Mouse (Mus musculus) CH12.LX (cell line): ENCODE results near the gene Srp14. TPM values are rescaled to one million over a fixed set of nuclear protein-coding genes. Genes with fewer than 3 reads are reported as not detected.

Experiments
- DNase-seq: peaks from one replicate; pipeline ENCODE4 v3.0.0-alpha.2; 2013; ENCODE audit errors: extremely low read depth
- H3K27ac ChIP-seq: 2 replicates; pipeline ENCODE4 v1.5.1; 2012; ENCODE audit warnings: low read depth, mild to moderate bottlenecking, control low read depth, moderate library complexity; ENCODE audit not compliant: insufficient read depth
- H3K27me3 ChIP-seq: replicated peaks from 2 replicates; pipeline ENCODE3; 2012; ENCODE audit warnings: inconsistent platforms
- H3K36me3 ChIP-seq, 2 experiments: replicated peaks in 1 of 2; 2 replicates each; pipeline versions ENCODE3 to v1.6.1; 2012; ENCODE audit warnings: inconsistent platforms in 1 of 2, low read length in 1 of 2, mild to moderate bottlenecking in 1 of 2, mixed read lengths in 1 of 2, moderate library complexity in 1 of 2; ENCODE audit not compliant: control insufficient read depth in 1 of 2, insufficient read depth in 1 of 2
- H3K4me1 ChIP-seq, 2 experiments: 2 replicates each; pipeline ENCODE4 v1.6.1; 2012; ENCODE audit warnings: inconsistent platforms in 1 of 2, moderate library complexity in 1 of 2; ENCODE audit not compliant: insufficient read depth in 2 of 2, control insufficient read depth in 1 of 2
- H3K4me2 ChIP-seq: 2 replicates; pipeline ENCODE4 v1.6.1; 2012; ENCODE audit warnings: low read depth, mild to moderate bottlenecking, control low read depth; ENCODE audit not compliant: poor library complexity, insufficient read depth, severe bottlenecking
- H3K4me3 ChIP-seq, 3 experiments: fragments of 150-350 bp in 1 of 3; sonication (generic) in 1 of 3; replicated peaks in 1 of 3; 2 replicates each; pipeline versions ENCODE3 to v1.5.1; 2011 to 2012; ENCODE audit warnings: low read depth in 2 of 3, low read length in 2 of 3, mild to moderate bottlenecking in 2 of 3, moderate library complexity in 2 of 3, control low read depth in 1 of 3, improper control_type of control experiment in 1 of 3, inconsistent platforms in 1 of 3, mixed read lengths in 1 of 3; ENCODE audit not compliant: poor library complexity in 1 of 3
- H3K79me2 ChIP-seq: replicated peaks from 2 replicates; pipeline ENCODE4 v1.6.1; 2012; ENCODE audit warnings: mild to moderate bottlenecking, moderate library complexity; ENCODE audit not compliant: control insufficient read depth, poor library complexity, insufficient read depth, severe bottlenecking; ENCODE audit errors: extremely low read depth
- H3K9ac ChIP-seq: 2 replicates; pipeline ENCODE4 v1.6.1; 2012; ENCODE audit warnings: low read depth, mild to moderate bottlenecking, control low read depth, moderate library complexity; ENCODE audit not compliant: insufficient read depth
- H3K9me3 ChIP-seq: replicated peaks from 2 replicates; pipeline ENCODE3; 2012; ENCODE audit warnings: low read length, inconsistent platforms, mixed read lengths
- CHD2 ChIP-seq: IDR thresholded peaks from 2 replicates; pipeline ENCODE4 v1.6.1; 2011; ENCODE audit warnings: low read length, improper control_type of control experiment
- CTCF ChIP-seq, 2 experiments: IDR thresholded peaks in 1 of 2; conservative IDR thresholded peaks in 1 of 2; 2 replicates each; pipeline ENCODE4 v1.5.1; 2011 to 2012; ENCODE audit warnings: low read depth in 2 of 2, low read length in 2 of 2, improper control_type of control experiment in 1 of 2, inconsistent platforms in 1 of 2, mild to moderate bottlenecking in 1 of 2, moderate library complexity in 1 of 2
- E2F4 ChIP-seq: IDR thresholded peaks from 2 replicates; pipeline ENCODE4 v1.6.1; 2011; ENCODE audit warnings: low read depth, low read length, improper control_type of control experiment; ENCODE audit not compliant: insufficient replicate concordance
- ELF1 ChIP-seq: IDR thresholded peaks from 2 replicates; pipeline ENCODE4 v1.6.1; 2014; ENCODE audit warnings: low read depth, mild to moderate bottlenecking, inconsistent platforms, low read length, improper control_type of control experiment
- EP300 ChIP-seq: IDR thresholded peaks from 2 replicates; pipeline ENCODE4 v1.6.1; 2011; ENCODE audit warnings: low read length, improper control_type of control experiment
- JUN ChIP-seq: IDR thresholded peaks from 2 replicates; pipeline ENCODE4 v1.6.1; 2011; ENCODE audit warnings: low read depth, mild to moderate bottlenecking, low read length, improper control_type of control experiment, moderate library complexity; ENCODE audit not compliant: insufficient read depth
- KAT2A ChIP-seq: IDR thresholded peaks from 2 replicates; pipeline ENCODE4 v1.6.1; 2012; ENCODE audit warnings: low read length, improper control_type of control experiment, inconsistent platforms; ENCODE audit not compliant: insufficient replicate concordance
- MAFK ChIP-seq: IDR thresholded peaks from 2 replicates; pipeline ENCODE4 v1.6.1; 2011; ENCODE audit warnings: low read length, improper control_type of control experiment; ENCODE audit not compliant: insufficient replicate concordance
- MAX ChIP-seq: IDR thresholded peaks from 2 replicates; pipeline ENCODE4 v1.6.1; 2011; ENCODE audit warnings: low read length, improper control_type of control experiment
- MAZ ChIP-seq: IDR thresholded peaks from 2 replicates; pipeline ENCODE4 v1.6.1; 2012; ENCODE audit warnings: low read depth, mild to moderate bottlenecking, inconsistent platforms, low read length, improper control_type of control experiment, moderate library complexity
- MEF2A ChIP-seq: IDR thresholded peaks from 2 replicates; pipeline ENCODE4 v1.6.1; 2014; ENCODE audit warnings: low read depth, mild to moderate bottlenecking, inconsistent platforms, low read length, improper control_type of control experiment, borderline replicate concordance
- MXI1 ChIP-seq: IDR thresholded peaks from 2 replicates; pipeline ENCODE4 v1.6.1; 2011; ENCODE audit warnings: mild to moderate bottlenecking, low read depth, low read length, improper control_type of control experiment
- NELFE ChIP-seq: IDR thresholded peaks from 2 replicates; pipeline ENCODE4 v1.6.1; 2011; ENCODE audit warnings: low read depth, low read length, improper control_type of control experiment
- NRF1 ChIP-seq: IDR thresholded peaks from 2 replicates; pipeline ENCODE4 v1.6.1; 2014; ENCODE audit warnings: low read depth, mild to moderate bottlenecking, inconsistent platforms, low read length, improper control_type of control experiment, moderate library complexity
- PAX5 ChIP-seq: IDR thresholded peaks from 2 replicates; pipeline ENCODE4 v1.6.1; 2012; ENCODE audit warnings: low read length, inconsistent platforms, mixed read lengths
- POLR2A ChIP-seq: IDR thresholded peaks from 2 replicates; pipeline ENCODE4 v1.6.1; 2011; ENCODE audit warnings: low read depth, mild to moderate bottlenecking, improper control_type of control experiment, low read length
- RCOR1 ChIP-seq: conservative IDR thresholded peaks from 2 replicates; pipeline ENCODE4 v1.6.1; 2012; ENCODE audit warnings: low read depth, mild to moderate bottlenecking, inconsistent platforms, low read length, improper control_type of control experiment
- SMC3 ChIP-seq: IDR thresholded peaks from 2 replicates; pipeline ENCODE4 v1.6.1; 2011; ENCODE audit warnings: low read depth, low read length, improper control_type of control experiment
- TCF12 ChIP-seq: IDR thresholded peaks from 2 replicates; pipeline ENCODE4 v1.6.1; 2014; ENCODE audit warnings: low read depth, mild to moderate bottlenecking, inconsistent platforms, low read length, improper control_type of control experiment
- UBTF ChIP-seq: IDR thresholded peaks from 2 replicates; pipeline ENCODE4 v1.6.1; 2012; ENCODE audit warnings: low read depth, mild to moderate bottlenecking, inconsistent platforms, low read length, improper control_type of control experiment, moderate library complexity
- USF1 ChIP-seq: IDR thresholded peaks from 2 replicates; pipeline ENCODE4 v1.6.1; 2014; ENCODE audit warnings: low read depth, mild to moderate bottlenecking, inconsistent platforms, low read length, improper control_type of control experiment
- USF2 ChIP-seq: conservative IDR thresholded peaks from 2 replicates; pipeline ENCODE4 v1.6.1; 2011; ENCODE audit warnings: low read depth, low read length, improper control_type of control experiment
- ZKSCAN1 ChIP-seq: IDR thresholded peaks from 2 replicates; pipeline ENCODE4 v1.6.1; 2012; ENCODE audit warnings: low read depth, inconsistent platforms, low read length, improper control_type of control experiment, borderline replicate concordance
- ZMIZ1 ChIP-seq: IDR thresholded peaks from 2 replicates; pipeline ENCODE4 v1.6.1; 2012; ENCODE audit warnings: low read depth, mild to moderate bottlenecking, inconsistent platforms, low read length, improper control_type of control experiment
- ZNF384 ChIP-seq: IDR thresholded peaks from 2 replicates; pipeline ENCODE4 v1.6.1; 2012; ENCODE audit warnings: low read depth, low read length, improper control_type of control experiment, inconsistent platforms
- dilution Hi-C: fragments of 300-500 bp; cut with MboI; formaldehyde crosslinking; loops from 2 replicates; pipeline ENCODE4 v1.14.3; 2020; ENCODE audit warnings: low sequenced_read_pairs; ENCODE audit not compliant: extremely low pct_unique_long_range_greater_than_20kb, extremely low pct_ligation_motif_present
- in situ Hi-C: fragments of 300-500 bp; cut with MboI; formaldehyde crosslinking; loops from 3 replicates; pipeline ENCODE4 v1.14.3; 2019; ENCODE audit warnings: low sequenced_read_pairs, low pct_ligation_motif_present, low pct_unique_long_range_greater_than_20kb, mixed read lengths
- polyA plus RNA-seq: library from polyadenylated mRNA; unstranded; fragments of >175 nt; gene quantifications from 2 replicates; pipeline ENCODE4 v1.2.1, GENCODE M21; 2012; ENCODE audit warnings: low read depth; ENCODE audit not compliant: insufficient read length
- total RNA-seq, 2 experiments: library from RNA; depleted of rRNA; stranded (reverse); fragments of 300-350 nt in 1 of 2; fragments of >200 nt in 1 of 2; gene quantifications; 2 replicates each; pipeline ENCODE4 v1.2.3; 2012 to 2014

The Srp14 gene
- total and polyA plus RNA-seq, 3 experiments = 139 to 215 (median 151) TPM

DNA sequence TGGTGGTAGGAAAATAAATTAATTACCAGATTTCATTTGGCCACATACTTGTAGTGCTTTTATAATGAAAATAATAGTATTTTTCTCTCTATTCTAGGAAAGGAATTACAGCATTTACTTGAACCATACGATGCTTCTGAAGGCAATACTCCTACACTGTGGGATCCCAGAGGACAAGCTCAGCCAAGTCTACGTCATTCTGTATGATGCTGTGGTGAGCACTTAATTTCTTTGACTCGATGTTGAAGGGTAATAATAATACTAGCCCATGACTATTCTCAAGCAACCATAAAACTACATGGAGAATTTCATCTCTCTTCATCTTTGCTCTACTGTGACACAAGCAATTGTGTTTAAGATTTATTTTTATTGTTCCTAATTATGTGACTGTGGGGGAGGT is 22.5 kb downstream of the Srp14 start:
- no peak overlapping the region for H3K4me3 ChIP-seq

DNA sequence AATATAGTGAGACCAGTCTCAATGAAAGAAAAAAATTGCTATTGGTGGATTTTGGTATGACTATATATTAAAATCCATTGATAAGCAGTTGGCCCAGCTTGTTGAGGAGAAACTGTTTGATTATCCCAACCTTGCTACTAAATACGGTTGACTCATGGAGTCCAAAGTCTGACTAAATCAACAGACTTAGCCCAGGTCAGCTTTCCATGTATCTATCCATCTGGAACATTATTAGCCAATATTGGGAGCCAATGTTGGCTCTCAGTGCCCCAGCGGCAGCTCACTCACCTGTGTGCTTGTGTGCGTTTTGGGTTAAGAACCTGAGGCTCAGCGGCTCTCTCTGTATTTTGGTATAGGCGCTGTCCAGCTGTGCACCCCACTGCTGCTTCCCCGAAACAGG is 28.5 kb downstream of the Srp14 start:
- no peak overlapping the region for H3K4me3 ChIP-seq
- in situ Hi-C loops = no loop called here
- no peaks in the 10 kb centered on the region for H3K4me1 ChIP-seq
- H3K27me3 ChIP-seq = no peaks in the 10 kb centered on the region
- H3K4me2 ChIP-seq = no peak overlapping the region
- TF ChIP-seq CHD2 (no peak), NRF1 (no peak), MXI1 (no peak), MAX (no peak), ZMIZ1 (no peak), UBTF (no peak), MEF2A (no peak), SMC3 (no peak), EP300 (no peak), ELF1 (no peak), USF1 (no peak), CTCF (conservative IDR thresholded peaks at IDR 0.05 in 1 of 2, IDR thresholded peaks at IDR 0.05 in 1 of 2; ENCODE audit: low read depth in 2 of 2, low read length in 2 of 2) (no peak), NELFE (no peak), PAX5 (no peak), MAZ (no peak), KAT2A (no peak)
- no peaks in the 10 kb centered on the region for H3K79me2 ChIP-seq
- dilution Hi-C loops = no loop called here
- H3K27ac ChIP-seq = no peak overlapping the region
- no peaks in the 10 kb centered on the region for H3K9me3 ChIP-seq
- DNase-seq = no peak
- no peak overlapping the region for H3K9ac ChIP-seq
- peaks cover 25 to 82% of the 10 kb centered on the region in 2 experiments for H3K36me3 ChIP-seq

More for the DNA sequence above, 22.5 kb downstream of the Srp14 start:
- Histone ChIP-seq H3K9me3 (no peaks in the 10 kb centered on the region), H3K79me2 (no peaks in the 10 kb centered on the region), H3K27me3 (no peaks in the 10 kb centered on the region), H3K4me2 (no peak overlapping the region), H3K27ac (no peak overlapping the region), H3K4me1 (no peaks in the 10 kb centered on the region), H3K9ac (no peak overlapping the region), H3K36me3 (peaks cover 35 to 80% of the 10 kb centered on the region in 2 experiments)
- no peak for TF ChIP-seq MAFK
- no peak for TF ChIP-seq NELFE
- TF ChIP-seq MXI1 = no peak
- no peak for TF ChIP-seq USF1
- no peak for TF ChIP-seq ZMIZ1
- no peak for TF ChIP-seq POLR2A
- TF ChIP-seq CTCF (conservative IDR thresholded peaks at IDR 0.05 in 1 of 2, IDR thresholded peaks at IDR 0.05 in 1 of 2; ENCODE audit: low read depth in 2 of 2, low read length in 2 of 2) = no peak
- TF ChIP-seq E2F4 = no peak
- no peak for TF ChIP-seq ZKSCAN1
- no peak for TF ChIP-seq SMC3
- TF ChIP-seq TCF12 = no peak
- TF ChIP-seq UBTF = no peak
- no peak for TF ChIP-seq ZNF384
- no peak for TF ChIP-seq JUN
- no peak for TF ChIP-seq RCOR1
- TF ChIP-seq CHD2 = no peak
- no peak for TF ChIP-seq USF2
- dilution Hi-C loops (no loop called here), in situ Hi-C loops (no loop called here)
- DNase-seq = no peak
